Mouse (Mus musculus) forebrain, embryonic 10.5 days (tissue): ENCODE results near the gene Rec114. TPM values are rescaled to one million over a fixed set of nuclear protein-coding genes. Genes with fewer than 3 reads are reported as not detected.

Experiments used
- DNase-seq: peaks from one replicate; pipeline ENCODE4 v3.0.0-alpha.2; 2017; ENCODE audit warnings: low spot score; ENCODE audit errors: extremely low spot score
- H3K27ac ChIP-seq: fragments of 300-500 bp; sonication (generic); 2 replicates; pipeline ENCODE4 v1.5.1; 2016; ENCODE audit warnings: mild to moderate bottlenecking
- H3K27me3 ChIP-seq: fragments of 300-500 bp; sonication (generic); 2 replicates; pipeline ENCODE4 v1.6.1; 2016; ENCODE audit warnings: mild to moderate bottlenecking; ENCODE audit not compliant: poor library complexity, severe bottlenecking
- H3K36me3 ChIP-seq: fragments of 300-500 bp; sonication (generic); replicated peaks from 2 replicates; pipeline ENCODE4 v1.6.1; 2016; ENCODE audit warnings: mild to moderate bottlenecking, moderate library complexity
- H3K4me1 ChIP-seq: fragments of 300-500 bp; sonication (generic); 2 replicates; pipeline ENCODE4 v1.6.1; 2016
- H3K4me3 ChIP-seq: fragments of 300-500 bp; sonication (generic); 2 replicates; pipeline ENCODE4 v1.5.1; 2016; ENCODE audit warnings: mild to moderate bottlenecking, moderate library complexity
- H3K9me3 ChIP-seq: fragments of 300-500 bp; sonication (generic); 2 replicates; pipeline ENCODE4 v1.6.1; 2016; ENCODE audit warnings: mild to moderate bottlenecking, moderate library complexity
- WGBS: fragments of 180-500 bp; shearing (Covaris S2); methylation state at CpG from one replicate; pipeline ENCODE4 v1.1.7; 2016; 5-methylcytosine and 5-hydroxymethylcytosine counted together
- polyA plus RNA-seq: library from polyadenylated mRNA; unstranded; fragments of >200 nt; fragmentation: Nextera tagmentation; extraction: Ambion mirVana; gene quantifications from 2 replicates; pipeline ENCODE4 v1.2.1, GENCODE M21; 2016

Rec114 gene
- polyA plus RNA-seq, 1 experiment from 2014 or later, result 0.97 TPM

GRCm38 (mm10) chr9:58707796-58708195 lies 36.0 kb downstream of the Rec114 start:
- no peaks in the 10 kb centered on the region for H3K4me1 ChIP-seq
- no peaks in the 10 kb centered on the region for H3K27me3 ChIP-seq
- 91% methylated on average over 11 of the region's 11 CpGs for WGBS
- no peak for DNase-seq
- no peaks in the 10 kb centered on the region for H3K36me3 ChIP-seq
- H3K9me3 ChIP-seq, result no peaks in the 10 kb centered on the region
- H3K27ac ChIP-seq, result no peak overlapping the region
- H3K4me3 ChIP-seq, result no peak overlapping the region

- H3K9me3 ChIP-seq, result no peaks in the 10 kb centered on the region
- H3K36me3 ChIP-seq, result no peaks in the 10 kb centered on the region
- H3K27ac ChIP-seq, result no peak overlapping the region
- WGBS, result 91% methylated on average over 7 of the region's 7 CpGs
- no peaks in the 10 kb centered on the region for H3K27me3 ChIP-seq
- no peaks in the 10 kb centered on the region for H3K4me1 ChIP-seq
- H3K4me3 ChIP-seq, result no peak overlapping the region
- DNase-seq, result no peak
These were observed 37.7 kb downstream of the Rec114 start for GRCm38 (mm10) chr9:58706024-58706423.

- no peak for DNase-seq
- no peak overlapping the region for H3K27ac ChIP-seq
- WGBS, result 94% methylated on average over 7 of the region's 7 CpGs
These were observed 40.0 kb downstream of the Rec114 start for GRCm38 (mm10) chr9:58703766-58704165.

GRCm38 (mm10) chr9:58701751-58702150 lies 42.0 kb downstream of the Rec114 start:
- Histone ChIP-seq H3K36me3 (no peaks in the 10 kb centered on the region), H3K27ac (no peak overlapping the region), H3K4me3 (no peak overlapping the region), H3K9me3 (no peaks in the 10 kb centered on the region), H3K27me3 (no peaks in the 10 kb centered on the region), H3K4me1 (no peaks in the 10 kb centered on the region)
- DNase-seq, result no peak
- 95% methylated on average over 2 of the region's 2 CpGs for WGBS

More at GRCm38 (mm10) chr9:58703766-58704165, 40.0 kb downstream of the Rec114 start:
- Histone ChIP-seq H3K27me3 (no peaks in the 10 kb centered on the region), H3K36me3 (no peaks in the 10 kb centered on the region), H3K4me3 (no peak overlapping the region), H3K9me3 (no peaks in the 10 kb centered on the region), H3K4me1 (no peaks in the 10 kb centered on the region)

- Histone ChIP-seq H3K27me3 (no peaks in the 10 kb centered on the region), H3K36me3 (no peaks in the 10 kb centered on the region), H3K4me1 (no peaks in the 10 kb centered on the region), H3K27ac (no peak overlapping the region), H3K9me3 (peaks cover 3% of the 10 kb centered on the region; the same call in 1 of the 2 replicates), H3K4me3 (no peak overlapping the region)
- WGBS, result 93% methylated on average over 2 of the region's 2 CpGs
- no peak for DNase-seq
These were observed 45.3 kb downstream of the Rec114 start for GRCm38 (mm10) chr9:58698486-58698885.

GRCm38 (mm10) chr9:58691471-58691870 lies 52.3 kb downstream of the Rec114 start:
- Histone ChIP-seq H3K36me3 (no peaks in the 10 kb centered on the region), H3K4me1 (peaks cover 7% of the 10 kb centered on the region; the same call in 1 of the 2 replicates), H3K4me3 (no peak overlapping the region), H3K27me3 (no peaks in the 10 kb centered on the region), H3K27ac (no peak overlapping the region), H3K9me3 (peaks cover 3% of the 10 kb centered on the region; the same call in 1 of the 2 replicates)
- no peak for DNase-seq
- WGBS, result 90% methylated on average over 7 of the region's 7 CpGs

- DNase-seq, result no peak
- Histone ChIP-seq H3K27ac (no peak overlapping the region), H3K4me3 (no peak overlapping the region), H3K4me1 (peaks cover 7% of the 10 kb centered on the region; the same call in 1 of the 2 replicates), H3K27me3 (no peaks in the 10 kb centered on the region), H3K9me3 (peaks cover 3% of the 10 kb centered on the region; the same call in 1 of the 2 replicates), H3K36me3 (no peaks in the 10 kb centered on the region)
- 90% methylated on average over 4 of the region's 4 CpGs for WGBS
These were observed 53.1 kb downstream of the Rec114 start for GRCm38 (mm10) chr9:58690701-58691100.

- Histone ChIP-seq H3K4me3 (no peak overlapping the region), H3K36me3 (no peaks in the 10 kb centered on the region), H3K27me3 (no peaks in the 10 kb centered on the region), H3K4me1 (peaks cover 13% of the 10 kb centered on the region), H3K27ac (no peak overlapping the region), H3K9me3 (no peaks in the 10 kb centered on the region)
- WGBS, result 90% methylated on average over 4 of the region's 4 CpGs
- no peak for DNase-seq
These were observed 55.7 kb downstream of the Rec114 start for GRCm38 (mm10) chr9:58688076-58688475.

- no peak for DNase-seq
These were observed 58.5 kb downstream of the Rec114 start for GRCm38 (mm10) chr9:58685290-58685689.

GRCm38 (mm10) chr9:58683372-58683771 lies 60.4 kb downstream of the Rec114 start:
- H3K9me3 ChIP-seq, result no peaks in the 10 kb centered on the region
- no peak overlapping the region for H3K27ac ChIP-seq
- DNase-seq, result no peak
- peaks cover 18% of the 10 kb centered on the region for H3K4me1 ChIP-seq
- no peaks in the 10 kb centered on the region for H3K36me3 ChIP-seq
- H3K27me3 ChIP-seq, result no peaks in the 10 kb centered on the region
- 41% methylated on average over 6 of the region's 6 CpGs for WGBS
- H3K4me3 ChIP-seq, result no peak overlapping the region

More at GRCm38 (mm10) chr9:58685290-58685689, 58.5 kb downstream of the Rec114 start:
- Histone ChIP-seq H3K27me3 (no peaks in the 10 kb centered on the region), H3K4me3 (no peak overlapping the region), H3K27ac (no peak overlapping the region), H3K9me3 (no peaks in the 10 kb centered on the region), H3K36me3 (no peaks in the 10 kb centered on the region), H3K4me1 (peaks cover 18% of the 10 kb centered on the region)
- 89% methylated on average over 10 of the region's 10 CpGs for WGBS

GRCm38 (mm10) chr9:58682106-58682505 lies 61.7 kb downstream of the Rec114 start:
- H3K4me3 ChIP-seq, result no peak overlapping the region
- H3K27me3 ChIP-seq, result no peaks in the 10 kb centered on the region
- DNase-seq, result no peak
- 82% methylated on average over 6 of the region's 6 CpGs for WGBS
- H3K9me3 ChIP-seq, result no peaks in the 10 kb centered on the region
- H3K4me1 ChIP-seq, result peaks cover 13% of the 10 kb centered on the region
- H3K36me3 ChIP-seq, result no peaks in the 10 kb centered on the region
- no peak overlapping the region for H3K27ac ChIP-seq

GRCm38 (mm10) chr9:58681411-58681810 lies 62.4 kb downstream of the Rec114 start:
- no peaks in the 10 kb centered on the region for H3K9me3 ChIP-seq
- H3K27ac ChIP-seq, result no peak overlapping the region
- WGBS, result 79% methylated on average over 2 of the region's 2 CpGs

GRCm38 (mm10) chr9:58675371-58675770 lies 68.4 kb downstream of the Rec114 start:
- Histone ChIP-seq H3K4me1 (peaks cover 10% of the 10 kb centered on the region), H3K4me3 (no peak overlapping the region), H3K9me3 (no peaks in the 10 kb centered on the region), H3K27me3 (no peaks in the 10 kb centered on the region), H3K36me3 (no peaks in the 10 kb centered on the region), H3K27ac (no peak overlapping the region)
- no peak for DNase-seq
- 76% methylated on average over 6 of the region's 6 CpGs for WGBS

More at GRCm38 (mm10) chr9:58681411-58681810, 62.4 kb downstream of the Rec114 start:
- Histone ChIP-seq H3K27me3 (no peaks in the 10 kb centered on the region), H3K4me3 (no peak overlapping the region), H3K4me1 (peaks cover 11% of the 10 kb centered on the region; the same call in 1 of the 2 replicates), H3K36me3 (no peaks in the 10 kb centered on the region)
- DNase-seq, result no peak

- no peaks in the 10 kb centered on the region for H3K36me3 ChIP-seq
- no peak overlapping the region for H3K4me3 ChIP-seq
- H3K9me3 ChIP-seq, result no peaks in the 10 kb centered on the region
- 75% methylated on average over 11 of the region's 11 CpGs for WGBS
- no peaks in the 10 kb centered on the region for H3K27me3 ChIP-seq
- DNase-seq, result no peak
- H3K4me1 ChIP-seq, result peaks cover 10% of the 10 kb centered on the region
- H3K27ac ChIP-seq, result no peak overlapping the region
These were observed 69.0 kb downstream of the Rec114 start for GRCm38 (mm10) chr9:58674736-58675135.
